Mouse (Mus musculus) B cell, adult (primary cell): ENCODE measurements around the gene Spaca9. TPM values are rescaled to one million over a fixed set of nuclear protein-coding genes. Genes with fewer than 3 reads are reported as not detected.

Experiments
- total RNA-seq: library from RNA; stranded (reverse); gene quantifications from 4 replicates; pipeline ENCODE4 v1.2.4, GENCODE M21; 2023; ENCODE audit not compliant: inconsistent age

Gene Spaca9
- total RNA-seq: 1.4 to 3.9 TPM (median 2.1 TPM) in 3 of 4 replicates, not detected in the other

DNA sequence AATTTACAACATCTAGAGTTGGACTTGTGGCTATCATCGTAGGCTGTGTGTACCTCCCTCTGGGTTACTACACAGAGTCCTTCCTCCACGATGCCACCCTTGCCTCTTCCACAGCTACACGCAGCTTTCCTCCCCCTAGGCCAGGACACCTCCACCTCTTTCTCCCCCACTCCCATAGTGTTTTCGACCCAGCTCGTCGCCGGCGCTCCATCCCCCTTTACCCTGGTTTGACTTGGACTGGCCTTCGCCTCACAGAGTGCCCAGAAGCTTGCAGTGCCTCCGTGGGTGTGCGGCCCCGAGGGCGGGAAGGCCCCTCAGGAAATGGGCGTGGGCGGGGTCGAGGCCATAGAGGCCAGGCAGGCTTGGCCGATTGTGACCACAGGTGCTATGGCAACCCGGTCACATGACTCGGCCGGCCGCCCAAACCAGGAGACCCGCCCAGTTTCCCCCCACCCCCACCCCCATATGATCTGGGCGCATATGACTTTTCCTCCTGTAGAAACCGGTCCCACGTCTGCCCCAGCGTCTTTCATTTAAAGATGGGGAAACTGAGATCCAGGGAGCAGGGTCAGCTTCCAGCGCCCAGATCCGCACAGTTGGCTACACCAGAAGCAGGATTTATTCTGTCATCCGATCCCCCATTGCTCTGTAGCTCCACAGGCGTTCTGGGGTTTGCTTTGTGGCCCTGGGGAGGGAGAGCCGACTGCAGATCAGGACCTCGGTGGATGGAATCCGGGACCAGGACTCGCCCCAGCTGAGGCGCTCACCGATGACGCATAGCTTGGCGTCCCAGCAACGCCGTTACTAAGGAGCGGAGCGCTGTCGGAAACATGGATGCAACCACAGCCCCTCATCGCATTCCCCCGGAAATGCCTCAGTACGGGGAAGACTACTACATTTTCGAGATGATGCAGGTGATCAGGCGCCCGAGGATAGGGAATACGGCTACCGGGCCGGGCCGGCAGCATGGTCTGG is at the start of gene Spaca9, which contains the start of gene Ak8:
Spaca9 (minus strand) TSS at position 367 of the 975 bp plus-strand sequence.
Ak8 (plus strand) TSS at position 804 of the 975 bp plus-strand sequence.

Other genes with a start within 250 kb of the Spaca9 start
- not detected in 4 replicates for gene 1700007K13Rik, start 233.4 kb downstream of the Spaca9 start, total RNA-seq
- gene Mrps2, start 231.7 kb downstream of the Spaca9 start, total RNA-seq: 21.4 to 23.5 TPM (median 22.5 TPM) in 4 replicates
- 0.71 TPM in 1 of 4 replicates, not detected in the others for gene Gbgt1, start 202.8 kb downstream of the Spaca9 start, total RNA-seq
- gene Gm10134, start 193.6 kb downstream of the Spaca9 start, total RNA-seq: not detected in 4 replicates
- 131 to 160 TPM (median 147 TPM) in 4 replicates for gene Ralgds, start 186.6 kb downstream of the Spaca9 start, total RNA-seq
- gene Cel, start 136.3 kb downstream of the Spaca9 start, total RNA-seq: 0.24 to 1.7 TPM (median 0.90 TPM) in 3 of 4 replicates, not detected in the other
- 25.5 to 30.6 TPM (median 29.3 TPM) in 4 replicates for gene Gtf3c5, start 116.0 kb downstream of the Spaca9 start, total RNA-seq
- 0.30 TPM in 1 of 4 replicates, not detected in the others for gene Gfi1b, start 77.7 kb downstream of the Spaca9 start, total RNA-seq
- gene Tsc1, start 58.5 kb downstream of the Spaca9 start, total RNA-seq: 44.6 to 53.3 TPM (median 48.0 TPM) in 4 replicates
- 0.60 to 1.7 TPM (median 1.3 TPM) in 4 replicates for gene Ak8, start 437 bp upstream of the Spaca9 start, total RNA-seq
- 14.3 to 16.2 TPM (median 14.6 TPM) in 4 replicates for gene Gtf3c4, start 140.6 kb upstream of the Spaca9 start, total RNA-seq
- 15.7 to 21.0 TPM (median 18.4 TPM) in 4 replicates for gene Ddx31, start 140.7 kb upstream of the Spaca9 start, total RNA-seq
- not detected in 4 replicates for gene Barhl1, start 216.9 kb upstream of the Spaca9 start, total RNA-seq